Mouse (Mus musculus) heart, postnatal 0 days (tissue): Measurements from ENCODE around the gene Gtf2f2.

Experiments used
- CTCF ChIP-seq: IDR thresholded peaks from 2 replicates; pipeline ENCODE4 v1.5.1; 2016; ENCODE audit warnings: antibody characterized with exemption, control low read depth, low read depth
- EP300 ChIP-seq: IDR thresholded peaks from 2 replicates; pipeline ENCODE4 v1.6.1; 2016; ENCODE audit warnings: antibody characterized with exemption, low read depth

DNA sequence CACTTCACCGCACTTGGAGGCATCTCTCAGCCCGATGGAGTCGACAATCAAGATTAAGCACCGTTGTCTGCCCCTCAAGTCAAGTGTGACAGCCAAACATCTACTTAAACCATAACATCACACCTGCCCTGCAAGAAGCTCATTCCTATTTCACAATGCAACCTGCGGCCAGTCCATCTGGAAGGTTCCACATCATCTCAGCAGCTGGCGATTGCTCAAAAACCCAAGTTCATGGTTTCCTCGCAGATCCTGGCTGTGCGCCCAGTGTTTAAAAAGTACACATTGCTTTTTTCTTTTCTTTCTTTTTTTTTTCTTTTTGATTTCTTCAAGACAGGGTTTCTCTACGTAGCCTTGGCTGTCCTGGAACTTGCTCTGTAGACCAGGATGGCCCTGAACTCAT, 137.1 kb downstream of the Gtf2f2 start:
- TF ChIP-seq CTCF: no peak
- TF ChIP-seq EP300: no peak
